Mouse (Mus musculus) E14TG2a.4 (cell line): ENCODE measurements at regions not wholly inside any gene's neighbourhood (a gene's known extent, or its start where the extent isn't known, plus 50 kb on each side); places are given as distances from the start of the nearest gene placed in this dataset.

ENCODE experiments used
- CTCF ChIP-seq: conservative IDR thresholded peaks from 2 replicates; pipeline ENCODE4 v1.5.1; 2014; ENCODE audit warnings: low read length
- NANOG ChIP-seq: IDR thresholded peaks from 2 replicates; pipeline ENCODE4 v1.6.1; 2014; ENCODE audit warnings: borderline replicate concordance, low read length, mixed read lengths
- POU5F1 ChIP-seq: IDR thresholded peaks from 2 replicates; pipeline ENCODE4 v1.6.1; 2014; ENCODE audit warnings: low read length, borderline replicate concordance

DNA sequence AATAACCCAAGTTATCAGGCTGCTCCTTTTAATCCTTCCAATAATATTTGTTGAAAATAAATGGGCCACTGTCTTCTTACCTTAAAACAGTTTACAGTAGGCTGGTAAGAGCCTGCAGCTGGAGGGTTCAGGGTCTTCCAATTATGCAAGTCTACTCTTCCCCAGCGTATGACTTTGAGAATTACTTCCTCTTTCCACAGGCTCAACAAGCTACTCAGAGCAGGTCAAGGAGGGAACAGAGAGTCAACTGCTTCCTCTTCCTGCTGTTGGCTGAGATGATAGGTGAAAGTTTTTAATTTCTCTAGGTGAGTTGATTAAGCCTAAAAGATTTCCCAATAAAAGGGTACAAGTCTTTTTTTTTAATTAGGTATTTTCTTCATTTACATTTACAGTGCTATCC lies 176.9 kb upstream of the Nampt start:
- TF ChIP-seq POU5F1 = no peak
- no peak for TF ChIP-seq CTCF
- TF ChIP-seq NANOG = no peak
